Mouse (Mus musculus) neural tube, embryonic 11.5 days (tissue): ENCODE results near the gene Rbfox2. TPM values are rescaled to one million over a fixed set of nuclear protein-coding genes. Genes with fewer than 3 reads are reported as not detected.

Experiments
- ATAC-seq: fragments of 200-750 bp; cut with Nextera tagmentation; 2 replicates; pipeline ENCODE4 v1.8.0; 2017; ENCODE audit warnings: moderate number of reproducible peaks, mild to moderate bottlenecking, moderate TSS enrichment, moderate library complexity; ENCODE audit not compliant: insufficient read depth, low FRiP score, low TSS enrichment
- DNase-seq: peaks from one replicate; pipeline ENCODE4 v3.0.0-alpha.2; 2015; ENCODE audit warnings: low spot score
- H3K27ac ChIP-seq: fragments of 300-500 bp; sonication (generic); 2 replicates; pipeline ENCODE4 v1.5.1; 2014; ENCODE audit warnings: low read depth, mild to moderate bottlenecking, low read length
- H3K27me3 ChIP-seq: fragments of 300-500 bp; sonication (generic); 2 replicates; pipeline ENCODE4 v1.6.1; 2014; ENCODE audit warnings: mild to moderate bottlenecking, low read length, mixed read lengths; ENCODE audit not compliant: control insufficient read depth, insufficient read depth
- H3K36me3 ChIP-seq: fragments of 300-500 bp; sonication (generic); 2 replicates; pipeline ENCODE4 v1.6.1; 2014; ENCODE audit warnings: mild to moderate bottlenecking, low read length, moderate library complexity, mixed read lengths; ENCODE audit not compliant: control insufficient read depth, insufficient read depth
- H3K4me1 ChIP-seq: fragments of 300-500 bp; sonication (generic); 2 replicates; pipeline ENCODE4 v1.6.1; 2014; ENCODE audit warnings: low read length, mixed read lengths; ENCODE audit not compliant: control insufficient read depth, insufficient read depth
- H3K4me2 ChIP-seq: fragments of 300-500 bp; sonication (generic); 2 replicates; pipeline ENCODE4 v1.6.1; 2014; ENCODE audit warnings: low read depth, mild to moderate bottlenecking, moderate library complexity
- H3K4me3 ChIP-seq: fragments of 300-500 bp; sonication (generic); 2 replicates; pipeline ENCODE4 v1.5.1; 2014; ENCODE audit warnings: low read depth, low read length
- H3K9ac ChIP-seq: fragments of 300-500 bp; sonication (generic); 2 replicates; pipeline ENCODE4 v1.6.1; 2014; ENCODE audit warnings: mild to moderate bottlenecking, low read length
- H3K9me3 ChIP-seq: fragments of 300-500 bp; sonication (generic); 2 replicates; pipeline ENCODE4 v1.6.1; 2016; ENCODE audit warnings: low read length; ENCODE audit not compliant: control insufficient read depth
- WGBS: fragments of 180-500 bp; shearing (Covaris S2); extraction: QIAGEN DNeasy Blood & Tissue Kit; methylation state at CpG from one replicate; pipeline ENCODE4 v1.1.7; 2014; 5-methylcytosine and 5-hydroxymethylcytosine counted together
- polyA plus RNA-seq: library from polyadenylated mRNA; unstranded; fragments of >200 nt; fragmentation: Nextera tagmentation; extraction: Ambion mirVana; gene quantifications from 2 replicates; pipeline ENCODE4 v1.2.1, GENCODE M21; 2014

Rbfox2 gene
- polyA plus RNA-seq, 1 experiment from 2014 or later, result 123 TPM

DNA sequence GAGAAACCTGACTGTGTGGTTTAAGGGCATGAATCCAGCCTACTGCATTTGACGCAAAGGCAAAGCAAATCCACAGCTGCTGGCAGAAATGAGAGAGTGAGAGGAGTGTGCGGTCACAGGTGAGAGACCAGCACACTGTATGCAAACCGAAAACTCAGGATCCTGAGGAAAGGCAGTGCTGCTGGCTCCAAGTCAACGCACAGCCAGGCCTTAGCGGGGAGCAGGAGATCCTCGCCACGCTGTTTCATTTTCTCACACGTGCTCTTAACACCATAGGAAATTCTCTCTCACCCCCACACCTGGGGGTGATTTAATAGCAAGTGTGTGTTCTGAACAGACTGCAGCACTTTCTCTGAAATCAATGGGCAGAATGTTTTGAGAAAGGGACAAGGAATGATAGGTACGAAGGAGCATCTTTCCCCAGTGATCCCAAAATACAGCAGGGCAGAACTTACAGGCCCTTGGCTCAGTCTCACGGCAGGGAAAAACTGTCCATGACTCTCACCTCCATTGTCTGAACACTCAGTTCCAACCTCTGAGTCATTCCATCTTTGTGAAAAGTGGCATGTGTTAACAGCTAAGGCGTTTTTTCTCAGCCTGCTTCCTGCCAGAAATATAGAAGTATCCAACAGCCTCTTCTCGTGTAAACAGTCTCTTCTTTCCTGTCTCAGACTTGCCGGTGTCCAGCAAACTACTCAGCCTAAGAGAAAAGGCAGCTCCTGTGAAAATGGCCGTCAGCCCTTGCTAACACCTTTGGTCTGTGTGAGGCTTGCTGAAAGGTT is 114.5 kb downstream of the Rbfox2 start:
- Histone ChIP-seq H3K36me3 (no peaks in the 10 kb centered on the region), H3K9me3 (no peaks in the 10 kb centered on the region), H3K4me2 (no peak overlapping the region), H3K4me3 (no peak overlapping the region), H3K4me1 (no peaks in the 10 kb centered on the region), H3K27ac (no peak overlapping the region), H3K9ac (no peak overlapping the region), H3K27me3 (no peaks in the 10 kb centered on the region)
- WGBS, result 79% methylated on average over 14 of the region's 14 CpGs
- DNase-seq, result no peak
- no peak for ATAC-seq

GRCm38 (mm10) chr15:77186096-77186495 is 120.7 kb downstream of the Rbfox2 start:
- WGBS, result 92% methylated on average over 1 of the region's 1 CpGs

DNA sequence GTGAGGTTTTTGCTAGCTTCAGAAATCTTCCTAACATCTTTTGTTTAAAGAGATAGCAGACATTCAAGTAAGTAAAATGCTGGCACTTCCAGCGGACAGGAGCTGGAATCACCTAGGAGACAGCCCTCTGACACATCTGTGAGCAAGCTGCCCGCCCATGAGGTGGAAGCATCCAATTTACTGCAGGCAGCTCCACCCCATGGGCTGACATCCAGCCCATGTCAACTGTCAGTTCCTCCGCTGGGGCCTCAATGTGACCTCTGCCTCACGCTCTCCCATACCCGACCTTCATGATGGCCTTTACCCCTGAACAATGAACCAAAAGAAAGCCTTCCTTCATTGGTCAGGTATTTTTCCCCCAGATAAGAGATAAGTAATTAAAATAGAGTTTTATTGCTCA is 121.2 kb downstream of the Rbfox2 start:
- Histone ChIP-seq H3K4me3 (no peak overlapping the region), H3K9ac (no peak overlapping the region), H3K27me3 (no peaks in the 10 kb centered on the region), H3K36me3 (no peaks in the 10 kb centered on the region), H3K27ac (no peak overlapping the region), H3K4me1 (no peaks in the 10 kb centered on the region), H3K4me2 (no peak overlapping the region), H3K9me3 (no peaks in the 10 kb centered on the region)
- no peak for DNase-seq
- no peak for ATAC-seq
- WGBS, result 56% methylated on average over 5 of the region's 5 CpGs

More at GRCm38 (mm10) chr15:77186096-77186495, 120.7 kb downstream of the Rbfox2 start:
- Histone ChIP-seq H3K4me3 (no peak overlapping the region), H3K9me3 (no peaks in the 10 kb centered on the region), H3K27me3 (no peaks in the 10 kb centered on the region), H3K9ac (no peak overlapping the region), H3K36me3 (no peaks in the 10 kb centered on the region), H3K4me2 (no peak overlapping the region), H3K27ac (no peak overlapping the region), H3K4me1 (no peaks in the 10 kb centered on the region)
- ATAC-seq, result no peak
- DNase-seq, result no peak

- no peak for DNase-seq
- no peak overlapping the region for H3K27ac ChIP-seq
These were observed 124.0 kb downstream of the Rbfox2 start for GRCm38 (mm10) chr15:77182800-77183199.

GRCm38 (mm10) chr15:77174018-77174417 is 132.8 kb downstream of the Rbfox2 start:
- Histone ChIP-seq H3K4me2 (no peak overlapping the region), H3K9ac (no peak overlapping the region), H3K27me3 (no peaks in the 10 kb centered on the region), H3K36me3 (no peaks in the 10 kb centered on the region), H3K9me3 (no peaks in the 10 kb centered on the region), H3K4me3 (no peak overlapping the region), H3K4me1 (no peaks in the 10 kb centered on the region), H3K27ac (no peak overlapping the region)
- DNase-seq (no peak), ATAC-seq (no peak)
- WGBS, result 90% methylated on average over 5 of the region's 5 CpGs

More at GRCm38 (mm10) chr15:77182800-77183199, 124.0 kb downstream of the Rbfox2 start:
- no peak for ATAC-seq
- no peaks in the 10 kb centered on the region for H3K36me3 ChIP-seq
- no peak overlapping the region for H3K4me3 ChIP-seq
- 92% methylated on average over 5 of the region's 5 CpGs for WGBS
- H3K4me2 ChIP-seq, result no peak overlapping the region
- no peaks in the 10 kb centered on the region for H3K27me3 ChIP-seq
- no peaks in the 10 kb centered on the region for H3K4me1 ChIP-seq
- H3K9ac ChIP-seq, result no peak overlapping the region
- H3K9me3 ChIP-seq, result no peaks in the 10 kb centered on the region

GRCm38 (mm10) chr15:77172414-77172813 is 134.4 kb downstream of the Rbfox2 start:
- no peaks in the 10 kb centered on the region for H3K27me3 ChIP-seq
- DNase-seq, result no peak
- no peak overlapping the region for H3K4me3 ChIP-seq
- H3K27ac ChIP-seq, result no peak overlapping the region
- H3K4me2 ChIP-seq, result no peak overlapping the region
- no peaks in the 10 kb centered on the region for H3K4me1 ChIP-seq
- 62% methylated on average over 3 of the region's 3 CpGs for WGBS
- no peaks in the 10 kb centered on the region for H3K9me3 ChIP-seq
- no peak overlapping the region for H3K9ac ChIP-seq
- H3K36me3 ChIP-seq, result no peaks in the 10 kb centered on the region
- no peak for ATAC-seq

DNA sequence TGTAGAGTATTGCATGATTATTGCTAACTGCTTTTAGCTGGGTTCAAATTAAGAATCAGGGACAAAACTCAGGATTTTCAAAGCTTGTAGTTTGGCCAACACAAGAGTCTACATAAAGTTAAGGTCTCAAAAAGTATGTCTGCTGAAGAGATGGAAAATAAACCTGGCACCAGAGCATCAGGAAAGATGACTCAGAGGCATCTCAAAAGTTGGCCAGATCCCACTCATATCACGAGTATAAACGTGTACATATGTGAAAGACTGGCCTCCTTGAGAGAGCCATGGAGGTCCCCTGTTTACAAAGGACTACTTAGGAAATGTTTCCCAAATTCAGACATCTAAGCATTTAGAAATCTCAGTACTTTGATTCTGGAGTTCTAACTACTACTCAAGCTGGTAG is 138.0 kb downstream of the Rbfox2 start:
- Histone ChIP-seq H3K9me3 (no peaks in the 10 kb centered on the region), H3K9ac (no peak overlapping the region), H3K27ac (no peak overlapping the region), H3K27me3 (no peaks in the 10 kb centered on the region), H3K36me3 (no peaks in the 10 kb centered on the region), H3K4me3 (no peak overlapping the region), H3K4me1 (no peaks in the 10 kb centered on the region), H3K4me2 (no peak overlapping the region)
- ATAC-seq, result no peak
- no peak for DNase-seq
- 91% methylated on average over 2 of the region's 2 CpGs for WGBS

DNA sequence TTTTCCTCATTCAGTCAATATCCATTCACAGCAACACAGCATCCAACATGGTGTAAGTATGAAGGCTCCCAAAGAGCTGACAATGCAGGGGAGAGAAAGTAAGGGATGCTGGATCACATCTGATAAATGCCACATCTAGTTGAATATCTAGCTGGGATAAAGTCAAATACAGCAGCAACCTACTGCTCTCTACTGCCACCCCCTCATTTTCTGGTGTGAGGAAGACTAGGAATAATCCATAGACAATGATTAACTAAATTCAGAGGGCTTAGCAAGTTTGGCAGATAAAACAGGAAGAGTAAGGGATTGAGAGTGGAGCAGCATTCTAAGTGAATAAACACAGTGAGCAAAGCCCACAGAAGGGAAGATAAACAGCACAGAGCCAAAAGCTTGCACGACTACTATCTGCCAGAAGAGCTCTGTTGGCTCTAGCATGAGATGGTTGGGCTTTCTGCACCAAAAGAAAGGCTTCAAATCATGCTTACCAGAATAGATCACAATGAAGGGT is 140.5 kb downstream of the Rbfox2 start:
- H3K36me3 ChIP-seq, result no peaks in the 10 kb centered on the region
- DNase-seq (no peak), ATAC-seq (no peak)
- H3K4me2 ChIP-seq, result no peak overlapping the region
- H3K4me3 ChIP-seq, result no peak overlapping the region
- no peak overlapping the region for H3K9ac ChIP-seq
- H3K27ac ChIP-seq, result no peak overlapping the region
- H3K4me1 ChIP-seq, result no peaks in the 10 kb centered on the region
- H3K9me3 ChIP-seq, result no peaks in the 10 kb centered on the region
- no peaks in the 10 kb centered on the region for H3K27me3 ChIP-seq
- 96% methylated on average over 1 of the region's 1 CpGs for WGBS

DNA sequence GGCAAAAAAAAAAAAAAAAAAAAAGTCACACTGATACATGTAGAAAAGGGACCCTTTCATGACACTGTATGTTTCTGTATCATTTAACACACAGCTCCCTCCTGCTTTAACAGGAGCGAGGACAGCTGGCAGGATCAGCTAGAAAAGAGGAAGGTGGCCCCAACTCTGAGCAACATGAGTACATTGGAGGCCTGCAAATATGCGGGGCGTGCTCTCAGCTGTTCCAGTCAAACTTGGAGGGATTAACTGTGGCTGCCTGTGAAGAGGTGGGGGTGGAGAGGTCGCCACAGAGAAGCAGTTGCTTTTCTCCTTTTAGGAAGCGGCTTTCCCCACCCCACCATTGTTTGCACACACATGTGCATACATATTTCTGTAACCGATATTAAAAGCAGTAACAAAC is 143.5 kb downstream of the Rbfox2 start:
- Histone ChIP-seq H3K36me3 (no peaks in the 10 kb centered on the region), H3K27me3 (no peaks in the 10 kb centered on the region), H3K27ac (no peak overlapping the region), H3K9me3 (no peaks in the 10 kb centered on the region), H3K4me3 (no peak overlapping the region), H3K4me2 (no peak overlapping the region), H3K4me1 (no peaks in the 10 kb centered on the region), H3K9ac (no peak overlapping the region)
- ATAC-seq (no peak), DNase-seq (no peak)
- 62% methylated on average over 6 of the region's 6 CpGs for WGBS
